Mouse (Mus musculus) NIH3T3 (cell line): ENCODE data around the gene Irf6.

Source experiments
- DNase-seq: peaks from one replicate; pipeline ENCODE4 v3.0.0-alpha.2; 2012; ENCODE audit warnings: low read depth

The Irf6 gene

GRCm38 (mm10) chr1:193200640-193201382 is 47.9 kb downstream of the Irf6 start:
- DNase-seq: no peak

DNA sequence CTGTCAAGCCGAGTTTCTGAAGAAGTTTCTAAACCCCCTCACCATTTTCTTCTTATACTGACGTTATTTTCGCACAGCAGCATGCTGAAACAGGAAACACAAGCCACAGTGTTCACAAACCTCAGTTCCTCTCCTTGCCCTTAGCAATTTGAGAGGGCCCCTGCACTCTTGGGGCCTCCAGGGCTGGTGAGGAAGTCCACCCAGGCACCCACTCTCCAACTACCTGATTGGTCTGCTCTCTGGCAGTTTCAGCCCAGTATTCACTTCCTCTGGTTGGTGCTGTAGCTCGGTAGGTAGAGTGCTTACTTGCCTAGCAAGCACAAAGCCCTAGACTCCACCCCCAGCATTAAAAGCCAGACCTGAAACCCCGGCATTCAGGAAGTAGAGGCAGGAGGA is 48.5 kb downstream of the Irf6 start, which contains the start of gene Traf3ip3:
Traf3ip3 (minus strand) TSS at position 321 of the 396 bp plus-strand sequence.
- DNase-seq: no peak

- DNase-seq: no peak
Observed at GRCm38 (mm10) chr1:193203821-193204220, 50.9 kb downstream of the Irf6 start.

- DNase-seq: no peak
Observed at GRCm38 (mm10) chr1:193205431-193205830, 52.5 kb downstream of the Irf6 start.

GRCm38 (mm10) chr1:193207503-193207902 is 54.6 kb downstream of the Irf6 start, which contains the start of gene Lamb3:
TSS of gene Lamb3 (plus strand) at chr1:193207699.
- DNase-seq: no peak

GRCm38 (mm10) chr1:193208178-193208577 is 55.3 kb downstream of the Irf6 start:
- DNase-seq: peak; percentile 30

DNA sequence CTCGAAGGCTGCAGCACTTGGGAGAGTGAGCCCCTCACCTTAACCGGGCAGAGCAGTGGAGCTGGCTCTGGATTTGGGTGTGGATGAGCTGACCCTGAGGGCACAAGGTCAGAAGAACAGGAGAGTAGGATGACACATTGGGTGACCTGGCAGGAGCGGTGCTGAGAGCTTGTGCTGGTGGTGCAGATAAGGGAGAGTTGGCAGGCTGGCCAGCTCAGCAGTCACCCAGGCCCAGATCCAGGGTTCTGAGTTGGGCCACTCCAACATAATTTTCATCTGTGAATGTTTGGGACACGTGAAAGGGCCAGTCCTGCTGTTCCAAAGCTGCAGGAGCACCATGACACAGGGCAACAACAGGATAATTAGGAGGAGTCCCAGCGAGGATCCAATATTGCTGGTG is 58.5 kb downstream of the Irf6 start:
- DNase-seq: no peak

GRCm38 (mm10) chr1:193214053-193214452 is 61.1 kb downstream of the Irf6 start:
- no peak for DNase-seq

DNA sequence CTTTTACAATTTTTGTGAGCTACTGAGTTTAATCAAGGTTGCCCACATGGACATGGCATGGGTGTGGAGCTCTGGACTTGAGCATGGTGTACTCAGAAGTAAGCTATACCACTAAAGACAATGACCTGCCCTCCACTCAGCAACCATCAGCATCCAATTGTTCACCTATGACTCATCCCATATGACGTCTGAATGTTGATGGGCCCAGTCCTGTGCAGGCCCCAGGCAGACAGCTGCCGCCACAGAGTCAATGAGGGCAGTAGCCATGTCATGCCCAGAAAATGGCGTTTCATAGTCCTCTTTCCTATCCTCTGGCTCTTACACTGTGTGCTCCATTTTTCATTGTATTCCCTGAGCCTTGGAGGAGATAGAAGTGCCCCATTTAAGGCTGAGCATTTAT is 63.1 kb downstream of the Irf6 start:
- DNase-seq: no peak

GRCm38 (mm10) chr1:193220408-193220807 is 67.5 kb downstream of the Irf6 start:
- DNase-seq: no peak
